Mouse (Mus musculus) thymus, adult 2 months (tissue): ENCODE results near the gene Srp54a.
"Not testable (repeated sequence)": the region's sequence is repeated elsewhere in the genome, so short reads cannot be mapped to it uniquely, and the experiment has no call there.

Experiments
- CTCF ChIP-seq: fragments of 200-500 bp; IDR thresholded peaks from 2 replicates; pipeline ENCODE4 v1.5.1; 2012; ENCODE audit warnings: mild to moderate bottlenecking, control low read depth, low read length, moderate library complexity, borderline replicate concordance; ENCODE audit not compliant: control insufficient read depth, poor library complexity, insufficient read depth; ENCODE audit errors: extremely low read depth
- POLR2A ChIP-seq: fragments of 200-500 bp; IDR thresholded peaks from 2 replicates; pipeline ENCODE4 v1.6.1; 2012; ENCODE audit warnings: mild to moderate bottlenecking, low read length, control low read depth, moderate library complexity; ENCODE audit not compliant: control insufficient read depth, poor library complexity, insufficient read depth; ENCODE audit errors: extremely low read depth

DNA sequence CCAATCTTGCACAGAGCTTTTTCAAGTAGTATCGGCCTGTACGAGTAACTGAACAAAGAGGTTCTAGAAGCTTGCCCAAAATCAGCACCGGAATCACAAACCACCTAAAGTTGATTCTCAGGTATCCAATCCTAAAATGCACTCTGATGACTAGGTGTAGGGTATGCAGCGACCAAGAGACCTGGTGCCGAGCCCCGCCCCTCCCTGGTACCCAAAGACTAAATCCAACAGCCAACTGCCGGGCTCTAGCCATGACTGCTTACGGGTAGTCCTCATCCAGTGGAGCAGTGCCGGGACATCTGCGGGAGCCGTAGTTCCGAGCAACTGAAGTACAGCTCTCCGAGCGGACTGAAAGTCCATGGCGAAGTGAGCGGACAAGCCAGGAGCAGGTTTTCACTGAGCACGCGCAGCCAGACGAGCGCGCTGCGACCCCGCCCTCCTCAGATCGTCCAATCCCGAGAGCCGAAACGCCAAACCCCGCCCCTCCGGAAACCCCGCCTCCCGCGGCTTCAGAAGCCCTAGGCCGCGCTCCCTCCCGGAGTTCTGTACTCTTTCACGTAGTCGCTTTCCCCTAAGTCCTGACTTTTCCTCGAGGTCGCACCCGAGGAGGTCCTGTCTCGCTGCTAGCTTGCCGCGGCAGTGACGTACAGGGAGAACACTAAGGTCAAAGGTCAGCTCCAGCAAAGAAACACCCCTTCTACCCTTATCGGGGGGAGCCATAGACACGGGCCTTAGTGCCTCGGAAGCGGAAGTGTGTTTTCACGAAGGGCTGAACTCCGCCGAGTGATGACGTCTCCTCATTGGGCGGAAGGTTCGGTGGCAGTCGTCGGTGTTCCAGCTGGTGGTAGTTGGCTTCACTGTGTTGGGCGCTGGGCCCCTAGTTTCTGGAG lies 74.7 kb downstream of the Srp54a start, which contains the start of gene Srp54b:
- TF ChIP-seq CTCF, POLR2A: not testable (repeated sequence)
